Mouse (Mus musculus): ENCODE data around the gene Sdccag8. TPM values are rescaled to one million over a fixed set of nuclear protein-coding genes. Genes with fewer than 3 reads are reported as not detected.

Gene Sdccag8
- polyA plus RNA-seq, 1 experiment from 2014 or later = 6.4 TPM

DNA sequence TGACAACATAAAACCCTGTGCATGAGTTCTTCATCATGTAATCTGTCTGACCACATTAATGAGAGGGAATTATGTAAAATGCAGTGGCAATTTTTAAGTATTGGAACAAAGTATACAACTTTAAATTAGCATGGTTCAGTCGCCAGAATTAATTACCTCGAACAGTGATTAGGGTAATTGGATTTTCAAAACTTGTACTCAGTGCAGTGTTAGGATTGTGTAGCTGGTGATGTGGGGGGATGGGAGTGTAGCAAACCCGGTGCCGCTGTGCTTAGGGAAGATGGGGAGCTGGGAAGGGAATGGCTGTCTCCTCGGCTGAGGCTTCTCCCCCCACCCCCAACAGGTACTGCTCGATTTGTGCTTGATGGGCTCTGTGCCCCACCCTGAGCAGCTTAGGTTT lies 188.5 kb downstream of the Sdccag8 start:
- Histone ChIP-seq H3K4me2 (replicated peaks; ENCODE audit: low read depth) (no peak overlapping the region), H3K9me3 (ENCODE audit: control insufficient read depth, low read length) (no peaks in the 10 kb centered on the region), H3K4me3 (ENCODE audit: low read depth, low read length) (no peak overlapping the region), H3K36me3 (ENCODE audit: control insufficient read depth, insufficient read depth, low read length) (no peaks in the 10 kb centered on the region), H3K9ac (ENCODE audit: low read length) (no peak overlapping the region), H3K27ac (replicated peaks) (no peak overlapping the region), H3K27me3 (ENCODE audit: control insufficient read depth, insufficient read depth, low read length) (no peaks in the 10 kb centered on the region), H3K4me1 (replicated peaks; ENCODE audit: control insufficient read depth, insufficient read depth) (no peaks in the 10 kb centered on the region)
- WGBS = 65% methylated on average over 6 of the region's 6 CpGs
- no peak for TF ChIP-seq CTCF (IDR thresholded peaks at IDR 0.05; ENCODE audit: low read depth)
- no peak for TF ChIP-seq EP300 (optimal IDR thresholded peaks at IDR 0.05)
- ATAC-seq (ENCODE audit: low FRiP score, low TSS enrichment) = no peak
- no peak for DNase-seq (ENCODE audit: low spot score)

DNA sequence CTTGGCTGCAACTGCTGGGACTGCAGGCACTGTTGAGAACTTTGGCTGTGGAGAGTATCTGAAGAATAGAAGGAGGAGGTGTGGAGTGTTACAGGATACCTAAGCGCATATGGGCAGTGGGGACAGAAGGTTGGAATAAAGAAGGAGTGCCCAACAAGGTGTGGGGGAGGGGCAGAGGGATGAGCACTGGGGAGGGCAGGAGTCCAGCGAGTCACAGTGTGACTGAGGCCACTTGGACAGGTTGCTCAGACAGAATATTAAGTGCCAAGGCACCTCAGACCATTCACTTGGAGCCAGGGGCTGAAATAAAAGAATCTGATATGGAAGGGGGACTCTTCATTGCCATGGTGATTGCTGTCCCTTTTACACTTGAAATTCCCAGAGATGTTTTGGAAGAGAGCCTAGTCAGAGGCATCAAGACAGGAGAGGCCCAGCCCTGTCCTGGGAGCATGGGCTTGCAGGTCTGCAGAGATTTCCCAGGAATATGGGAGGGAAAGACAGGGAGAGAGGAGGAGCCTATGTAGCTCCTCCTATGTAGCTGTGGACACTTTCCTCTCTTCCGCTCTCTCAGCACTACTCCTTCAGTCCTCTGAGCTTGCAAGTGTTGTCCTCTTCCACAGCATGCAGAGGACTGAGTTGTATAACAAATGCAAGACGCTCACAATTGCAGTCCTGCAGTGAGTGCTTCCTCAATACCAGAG lies 189.7 kb downstream of the Sdccag8 start:
- ATAC-seq (ENCODE audit: low FRiP score, low TSS enrichment) (no peak), DNase-seq (ENCODE audit: low spot score) (no peak)
- Histone ChIP-seq H3K4me3 (ENCODE audit: low read depth, low read length) (no peak overlapping the region), H3K9me3 (ENCODE audit: control insufficient read depth, low read length) (no peaks in the 10 kb centered on the region), H3K36me3 (ENCODE audit: control insufficient read depth, insufficient read depth, low read length) (no peaks in the 10 kb centered on the region), H3K4me1 (replicated peaks; ENCODE audit: control insufficient read depth, insufficient read depth) (no peaks in the 10 kb centered on the region), H3K27ac (replicated peaks) (no peak overlapping the region), H3K27me3 (ENCODE audit: control insufficient read depth, insufficient read depth, low read length) (no peaks in the 10 kb centered on the region), H3K9ac (ENCODE audit: low read length) (no peak overlapping the region), H3K4me2 (replicated peaks; ENCODE audit: low read depth) (no peak overlapping the region)
- TF ChIP-seq CTCF (IDR thresholded peaks at IDR 0.05; ENCODE audit: low read depth) = no peak
- TF ChIP-seq EP300 (optimal IDR thresholded peaks at IDR 0.05) = no peak
- WGBS = 73% methylated on average over 4 of the region's 4 CpGs

DNA sequence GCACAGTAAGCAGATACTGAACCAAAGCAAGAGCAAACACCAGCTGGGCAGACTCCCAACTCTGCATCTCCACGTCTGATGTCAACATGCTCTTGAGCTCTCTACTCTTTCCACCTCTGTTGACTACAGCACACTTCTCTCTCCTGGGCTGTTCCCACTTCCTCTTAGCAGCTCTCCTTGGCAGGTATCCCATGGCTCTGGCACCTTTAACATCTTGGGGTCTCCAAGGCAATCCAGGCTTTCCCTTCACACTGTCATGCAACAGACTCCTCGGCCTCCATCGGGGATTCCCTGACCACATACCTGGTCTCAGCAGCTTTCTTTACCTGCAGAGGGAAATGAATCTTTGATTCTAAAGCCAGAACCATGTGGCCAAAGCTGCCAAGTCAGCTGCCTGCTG lies 192.9 kb downstream of the Sdccag8 start:
- no peaks in the 10 kb centered on the region for H3K36me3 ChIP-seq (ENCODE audit: control insufficient read depth, insufficient read depth, low read length)
- TF ChIP-seq CTCF (IDR thresholded peaks at IDR 0.05; ENCODE audit: low read depth) (no peak), EP300 (optimal IDR thresholded peaks at IDR 0.05) (no peak)
- H3K27ac ChIP-seq (replicated peaks) = no peak overlapping the region
- H3K4me1 ChIP-seq (replicated peaks; ENCODE audit: control insufficient read depth, insufficient read depth) = no peaks in the 10 kb centered on the region
- 74% methylated on average over 3 of the region's 3 CpGs for WGBS
- H3K27me3 ChIP-seq (ENCODE audit: control insufficient read depth, insufficient read depth, low read length) = no peaks in the 10 kb centered on the region
- no peak for ATAC-seq (ENCODE audit: low FRiP score, low TSS enrichment)
- no peak overlapping the region for H3K4me3 ChIP-seq (ENCODE audit: low read depth, low read length)
- H3K4me2 ChIP-seq (replicated peaks; ENCODE audit: low read depth) = no peak overlapping the region
- no peaks in the 10 kb centered on the region for H3K9me3 ChIP-seq (ENCODE audit: control insufficient read depth, low read length)
- DNase-seq (ENCODE audit: low spot score) = no peak
- H3K9ac ChIP-seq (ENCODE audit: low read length) = no peak overlapping the region

DNA sequence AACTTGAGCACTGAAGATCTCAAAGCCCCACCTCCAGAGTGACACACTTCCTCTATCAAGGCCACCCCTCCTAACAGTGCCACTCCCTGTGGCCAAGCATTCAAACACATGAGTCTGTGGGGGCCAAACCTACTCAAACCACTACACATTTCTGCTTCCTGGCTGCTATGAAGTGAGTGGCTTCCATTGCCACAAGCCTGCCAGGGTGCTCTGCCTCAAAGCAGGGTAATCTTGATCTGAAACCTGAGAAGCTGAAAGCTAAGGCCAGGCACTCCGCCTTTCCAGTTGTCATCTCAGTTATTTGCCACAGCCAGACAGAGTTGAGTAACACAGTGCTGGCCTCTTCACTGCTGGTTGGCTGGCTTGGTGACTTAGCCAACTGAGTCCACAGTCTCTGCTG lies 194.3 kb downstream of the Sdccag8 start:
- Histone ChIP-seq H3K27me3 (ENCODE audit: control insufficient read depth, insufficient read depth, low read length) (no peaks in the 10 kb centered on the region), H3K4me2 (replicated peaks; ENCODE audit: low read depth) (no peak overlapping the region), H3K36me3 (ENCODE audit: control insufficient read depth, insufficient read depth, low read length) (no peaks in the 10 kb centered on the region), H3K9ac (ENCODE audit: low read length) (no peak overlapping the region), H3K9me3 (ENCODE audit: control insufficient read depth, low read length) (no peaks in the 10 kb centered on the region), H3K4me1 (replicated peaks; ENCODE audit: control insufficient read depth, insufficient read depth) (no peaks in the 10 kb centered on the region), H3K27ac (replicated peaks) (no peak overlapping the region), H3K4me3 (ENCODE audit: low read depth, low read length) (no peak overlapping the region)
- no peak for TF ChIP-seq EP300 (optimal IDR thresholded peaks at IDR 0.05)
- TF ChIP-seq CTCF (IDR thresholded peaks at IDR 0.05; ENCODE audit: low read depth) = no peak
- ATAC-seq (ENCODE audit: low FRiP score, low TSS enrichment) = no peak; the same call in 1 of the 2 replicates
- DNase-seq (ENCODE audit: low spot score) = no peak
- 76% methylated on average over 1 of the region's 1 CpGs for WGBS

DNA sequence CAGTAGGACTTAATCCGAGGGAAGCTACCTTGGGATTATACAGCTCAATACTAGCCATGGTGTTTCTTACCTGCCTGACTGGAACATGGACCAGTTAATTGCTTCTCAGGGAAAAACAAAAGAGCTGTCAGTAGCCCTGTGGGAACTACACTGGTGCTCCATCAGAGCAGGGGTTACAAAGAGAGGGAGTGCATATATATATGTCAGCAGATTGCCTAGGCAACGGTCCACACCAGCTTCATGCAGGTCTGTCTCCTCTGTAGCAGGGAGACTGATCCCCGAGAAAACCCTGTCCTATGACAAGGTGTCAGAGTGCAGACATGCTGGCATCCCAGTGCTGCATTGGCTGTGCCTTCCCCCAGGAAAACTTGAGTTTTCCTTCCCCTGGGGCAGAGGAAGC lies 195.6 kb downstream of the Sdccag8 start:
- H3K27ac ChIP-seq (replicated peaks) = no peak overlapping the region
- no peaks in the 10 kb centered on the region for H3K27me3 ChIP-seq (ENCODE audit: control insufficient read depth, insufficient read depth, low read length)
- no peak for DNase-seq (ENCODE audit: low spot score)
- H3K9ac ChIP-seq (ENCODE audit: low read length) = no peak overlapping the region
- WGBS = 70% methylated on average over 3 of the region's 3 CpGs
- no peak overlapping the region for H3K4me2 ChIP-seq (replicated peaks; ENCODE audit: low read depth)
- 0 out of 2 replicates have a peak, but pooled peaks cover 2% of the 10 kb centered on the region for H3K4me1 ChIP-seq (replicated peaks; ENCODE audit: control insufficient read depth, insufficient read depth)
- ATAC-seq (ENCODE audit: low FRiP score, low TSS enrichment) = no peak
- TF ChIP-seq EP300 (optimal IDR thresholded peaks at IDR 0.05) = no peak
- no peak for TF ChIP-seq CTCF (IDR thresholded peaks at IDR 0.05; ENCODE audit: low read depth)
- no peaks in the 10 kb centered on the region for H3K36me3 ChIP-seq (ENCODE audit: control insufficient read depth, insufficient read depth, low read length)
- no peak overlapping the region for H3K4me3 ChIP-seq (ENCODE audit: low read depth, low read length)
- no peaks in the 10 kb centered on the region for H3K9me3 ChIP-seq (ENCODE audit: control insufficient read depth, low read length)

DNA sequence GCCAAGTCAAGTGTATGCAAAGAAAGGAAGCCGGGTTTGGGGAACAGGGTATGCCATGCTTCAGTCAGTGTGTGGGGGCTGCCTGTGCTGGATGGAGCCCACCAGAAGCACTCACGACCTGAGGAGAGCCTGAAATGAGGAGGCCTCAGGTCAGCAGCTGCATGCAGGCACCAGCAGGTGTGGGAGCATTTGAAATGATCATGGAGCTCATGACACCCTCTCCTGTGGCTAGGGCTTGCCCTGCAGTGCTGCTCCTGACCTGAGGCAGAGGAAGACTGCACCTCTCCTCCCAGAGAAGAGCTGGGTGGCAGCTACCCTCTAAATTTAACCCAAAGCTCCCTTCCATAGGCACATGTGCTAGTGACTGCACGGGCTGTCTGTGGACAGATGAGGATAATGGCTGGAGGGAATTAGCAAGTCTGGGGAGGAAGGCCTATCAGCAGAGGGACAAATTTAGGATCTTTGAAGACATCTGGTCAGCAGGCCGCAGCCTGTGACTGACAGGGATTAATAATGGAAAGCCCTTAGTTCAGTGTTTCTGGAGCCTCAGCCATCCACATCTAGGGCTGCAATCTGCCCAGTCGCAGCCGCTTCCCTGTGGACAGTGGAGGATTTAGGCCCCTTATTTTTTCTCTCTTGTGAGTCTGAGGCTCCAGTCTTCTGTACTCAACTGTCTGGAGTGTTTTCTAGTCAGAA lies 196.3 kb downstream of the Sdccag8 start:
- Histone ChIP-seq H3K4me1 (replicated peaks; ENCODE audit: control insufficient read depth, insufficient read depth) (0 out of 2 replicates have a peak, but pooled peaks cover 2% of the 10 kb centered on the region), H3K36me3 (ENCODE audit: control insufficient read depth, insufficient read depth, low read length) (no peaks in the 10 kb centered on the region), H3K9me3 (ENCODE audit: control insufficient read depth, low read length) (no peaks in the 10 kb centered on the region), H3K4me3 (ENCODE audit: low read depth, low read length) (no peak overlapping the region), H3K27me3 (ENCODE audit: control insufficient read depth, insufficient read depth, low read length) (no peaks in the 10 kb centered on the region), H3K9ac (ENCODE audit: low read length) (no peak overlapping the region), H3K27ac (replicated peaks) (no peak overlapping the region), H3K4me2 (replicated peaks; ENCODE audit: low read depth) (no peak overlapping the region)
- DNase-seq (ENCODE audit: low spot score) (no peak), ATAC-seq (ENCODE audit: low FRiP score, low TSS enrichment) (no peak)
- TF ChIP-seq EP300 (optimal IDR thresholded peaks at IDR 0.05) (no peak), CTCF (IDR thresholded peaks at IDR 0.05; ENCODE audit: low read depth) (no peak)
- WGBS = 69% methylated on average over 6 of the region's 6 CpGs

All from stomach, postnatal 0 days (tissue).